8 mouse cellular contexts compared by ENCODE assay signal in the genomic region with DNA sequence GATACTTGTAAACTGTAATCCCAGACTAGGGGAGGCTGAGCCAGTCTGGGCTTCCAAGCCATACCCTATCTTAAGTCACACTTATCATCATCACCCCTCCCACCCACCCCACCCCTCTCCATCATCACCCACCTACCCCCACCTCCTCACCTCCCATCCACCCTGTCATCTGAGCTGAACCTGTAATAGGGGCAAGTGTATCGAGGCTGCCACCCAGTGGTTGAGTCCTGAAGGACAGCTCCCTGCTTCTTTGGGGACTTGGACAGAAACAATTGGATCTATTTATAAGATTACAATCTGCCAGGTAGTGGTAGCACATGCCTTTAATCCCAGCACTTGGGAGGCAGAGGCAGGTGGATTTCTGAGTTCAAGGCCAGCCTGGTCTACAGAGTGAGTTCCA. TPM values are rescaled to one million over a fixed set of nuclear protein-coding genes. Genes with fewer than 3 reads are reported as not detected.
DNase-seq lines count a peak whose midpoint lies in the region; ATAC-seq and TF ChIP-seq lines count a peak whose summit lies in the region.
"Had no signal": no experiment of that assay in that cellular context is flagged by ENCODE, and none has a peak within 500 bp of the region (broad histone marks: within the 10 kb centered on the region; RNA-seq: fewer than 3 reads in every experiment).

No protein-coding gene starts in this region.

- no peak overlapping the region for H3K9ac ChIP-seq in hindbrain, embryonic 11.5 days (ENCODE audit: low read depth, low read length)
- H3K9ac ChIP-seq in hindbrain, embryonic 13.5 days: no peak overlapping the region
- no peak overlapping the region for H3K9ac ChIP-seq in embryonic facial prominence, embryonic 11.5 days (replicated peaks; ENCODE audit: low read length)
- H3K9ac ChIP-seq: liver, embryonic 15.5 days had no signal

- no peak for ATAC-seq in hindbrain, embryonic 11.5 days (ENCODE audit: low FRiP score)
- no peak for ATAC-seq in hindbrain, embryonic 13.5 days (ENCODE audit: low FRiP score)
- ATAC-seq in embryonic facial prominence, embryonic 11.5 days (replicated peaks; ENCODE audit: insufficient number of reproducible peaks, low FRiP score, low TSS enrichment, low read depth): no peak

- TF ChIP-seq CTCF in E14TG2a.4 (conservative IDR thresholded peaks at IDR 0.05; ENCODE audit: low read length): peak; percentile 49
- peak; percentile 76 for TF ChIP-seq CTCF in lung, adult 2 months (IDR thresholded peaks at IDR 0.05; ENCODE audit: insufficient read depth, low read length)

- no peak overlapping the region for H3K4me3 ChIP-seq in hindbrain, embryonic 11.5 days (ENCODE audit: low read depth, low read length)
- no peak overlapping the region for H3K4me3 ChIP-seq in hindbrain, embryonic 13.5 days
- H3K4me3 ChIP-seq in E14TG2a.4 (replicated peaks; ENCODE audit: low read length): no peak overlapping the region
- no peak overlapping the region for H3K4me3 ChIP-seq in embryonic facial prominence, embryonic 11.5 days (ENCODE audit: low read depth, low read length)
- H3K4me3 ChIP-seq in lung, adult 2 months (replicated peaks; ENCODE audit: extremely low read depth, low read depth, low read length): no peak overlapping the region
- H3K4me3 ChIP-seq: liver, embryonic 15.5 days had no signal

- no peak overlapping the region for H3K27ac ChIP-seq in hindbrain, embryonic 11.5 days (ENCODE audit: low read depth, low read length)
- no peak overlapping the region for H3K27ac ChIP-seq in hindbrain, embryonic 13.5 days
- no peak overlapping the region for H3K27ac ChIP-seq in embryonic facial prominence, embryonic 11.5 days (replicated peaks; ENCODE audit: low read depth, low read length)
- H3K27ac ChIP-seq: liver, embryonic 15.5 days had no signal

- 18% methylated on average over 1 of the region's 1 CpGs for WGBS in hindbrain, embryonic 11.5 days
- 18% methylated on average over 1 of the region's 1 CpGs for WGBS in hindbrain, embryonic 13.5 days
- WGBS in embryonic facial prominence, embryonic 11.5 days: 33% methylated on average over 1 of the region's 1 CpGs
- WGBS in lung, adult 2 months: 22% methylated on average over 1 of the region's 1 CpGs

- no peaks in the 10 kb centered on the region for H3K27me3 ChIP-seq in hindbrain, embryonic 11.5 days (ENCODE audit: control insufficient read depth, insufficient read depth, low read length)
- H3K27me3 ChIP-seq in hindbrain, embryonic 13.5 days: no peaks in the 10 kb centered on the region; the same call in 1 of the 2 replicates
- no peaks in the 10 kb centered on the region for H3K27me3 ChIP-seq in E14TG2a.4 (ENCODE audit: insufficient read depth, low read length)
- H3K27me3 ChIP-seq in embryonic facial prominence, embryonic 11.5 days (ENCODE audit: control insufficient read depth, insufficient read depth, low read length): no peaks in the 10 kb centered on the region

- no peaks in the 10 kb centered on the region for H3K9me3 ChIP-seq in hindbrain, embryonic 11.5 days (ENCODE audit: control insufficient read depth, low read length)
- H3K9me3 ChIP-seq in hindbrain, embryonic 13.5 days: peaks cover 3% of the 10 kb centered on the region; the same call in 1 of the 2 replicates
- no peaks in the 10 kb centered on the region for H3K9me3 ChIP-seq in E14TG2a.4 (ENCODE audit: low read length)
- H3K9me3 ChIP-seq in embryonic facial prominence, embryonic 11.5 days (replicated peaks; ENCODE audit: control insufficient read depth, low read length): no peaks in the 10 kb centered on the region
- H3K9me3 ChIP-seq: liver, embryonic 15.5 days had no signal

- peak; percentile 37 for DNase-seq in hindbrain, embryonic 11.5 days (ENCODE audit: low spot score)
- peak; percentile 45 for DNase-seq in A20 (ENCODE audit: low read depth, low spot score)
- DNase-seq in embryonic facial prominence, embryonic 11.5 days (ENCODE audit: low spot score): peak; percentile 42
- DNase-seq in lung, adult 2 months: peak; percentile 56
- DNase-seq in Muller cell, postnatal 12 days (ENCODE audit: inconsistent ontology term): no peak

- H3K36me3 ChIP-seq in hindbrain, embryonic 11.5 days (ENCODE audit: control insufficient read depth, insufficient read depth, low read length): no peaks in the 10 kb centered on the region
- no peaks in the 10 kb centered on the region for H3K36me3 ChIP-seq in hindbrain, embryonic 13.5 days
- no peaks in the 10 kb centered on the region for H3K36me3 ChIP-seq in E14TG2a.4 (ENCODE audit: insufficient read depth, low read length)
- no peaks in the 10 kb centered on the region for H3K36me3 ChIP-seq in embryonic facial prominence, embryonic 11.5 days (replicated peaks; ENCODE audit: control insufficient read depth, insufficient read depth, low read depth, low read length)
- H3K36me3 ChIP-seq: liver, embryonic 15.5 days had no signal

- H3K4me1 ChIP-seq in hindbrain, embryonic 11.5 days (replicated peaks; ENCODE audit: control insufficient read depth, insufficient read depth, low read length): no peaks in the 10 kb centered on the region
- H3K4me1 ChIP-seq in hindbrain, embryonic 13.5 days (replicated peaks): no peaks in the 10 kb centered on the region
- H3K4me1 ChIP-seq in E14TG2a.4 (replicated peaks; ENCODE audit: low read depth, low read length): peaks cover 19% of the 10 kb centered on the region
- H3K4me1 ChIP-seq in embryonic facial prominence, embryonic 11.5 days (ENCODE audit: control insufficient read depth, insufficient read depth, low read length): no peaks in the 10 kb centered on the region
- no peaks in the 10 kb centered on the region for H3K4me1 ChIP-seq in lung, adult 2 months (ENCODE audit: control insufficient read depth, insufficient read depth, low read length)
- H3K4me1 ChIP-seq: liver, embryonic 15.5 days had no signal

- no peak for TF ChIP-seq POLR2A in lung, adult 2 months (IDR thresholded peaks at IDR 0.05; ENCODE audit: borderline replicate concordance, extremely low read depth, low read depth, low read length)

- H3K4me2 ChIP-seq in hindbrain, embryonic 11.5 days (replicated peaks; ENCODE audit: low read depth, low read length): no peak overlapping the region
- H3K4me2 ChIP-seq in hindbrain, embryonic 13.5 days: no peak overlapping the region
- H3K4me2 ChIP-seq in embryonic facial prominence, embryonic 11.5 days (ENCODE audit: low read depth, low read length): no peak overlapping the region
- H3K4me2 ChIP-seq: liver, embryonic 15.5 days had no signal

RNA-seq across cellular contexts. Expression of a gene that starts 22.7 kb away (rescaled TPM):
- 4.1 and 4.6 TPM in 2 replicates for polyA plus RNA-seq in hindbrain, embryonic 11.5 days (2014; fragmentation: Nextera tagmentation; extraction: Ambion mirVana)
- polyA plus RNA-seq in hindbrain, embryonic 13.5 days (2015; fragmentation: Nextera tagmentation; extraction: Ambion mirVana): 13.7 and 14.8 TPM in 2 replicates
- 3.1 TPM in 2 replicates for polyA plus RNA-seq in embryonic facial prominence, embryonic 11.5 days (2014; fragmentation: Nextera tagmentation; extraction: Ambion mirVana)
- 20.0 and 24.9 TPM in 2 replicates for polyA plus RNA-seq in lung, adult 2 months (2012; rRNA removed)

RNA-seq across cellular contexts. Expression of a gene that starts 26.5 kb away (rescaled TPM):
- not detected in 2 replicates for polyA plus RNA-seq in hindbrain, embryonic 11.5 days (2014; fragmentation: Nextera tagmentation; extraction: Ambion mirVana)
- not detected in 2 replicates for polyA plus RNA-seq in hindbrain, embryonic 13.5 days (2015; fragmentation: Nextera tagmentation; extraction: Ambion mirVana)
- not detected in 2 replicates for polyA plus RNA-seq in embryonic facial prominence, embryonic 11.5 days (2014; fragmentation: Nextera tagmentation; extraction: Ambion mirVana)
- 0.16 TPM in 1 of 2 replicates, not detected in the other for polyA plus RNA-seq in lung, adult 2 months (2012; rRNA removed)
- polyA plus RNA-seq: liver, embryonic 15.5 days had no signal

RNA-seq across cellular contexts. Expression of a gene that starts 34.6 kb away (rescaled TPM):
- 52.4 and 53.1 TPM in 2 replicates for polyA plus RNA-seq in hindbrain, embryonic 11.5 days (2014; fragmentation: Nextera tagmentation; extraction: Ambion mirVana)
- polyA plus RNA-seq in hindbrain, embryonic 13.5 days (2015; fragmentation: Nextera tagmentation; extraction: Ambion mirVana): 58.4 and 59.0 TPM in 2 replicates
- 56.3 and 56.4 TPM in 2 replicates for polyA plus RNA-seq in embryonic facial prominence, embryonic 11.5 days (2014; fragmentation: Nextera tagmentation; extraction: Ambion mirVana)
- polyA plus RNA-seq in lung, adult 2 months (2012; rRNA removed): 15.0 and 21.1 TPM in 2 replicates

RNA-seq across cellular contexts. Expression of a gene that starts 54.1 kb away (rescaled TPM):
- 644 and 685 TPM in 2 replicates for polyA plus RNA-seq in hindbrain, embryonic 11.5 days (2014; fragmentation: Nextera tagmentation; extraction: Ambion mirVana)
- 601 and 603 TPM in 2 replicates for polyA plus RNA-seq in hindbrain, embryonic 13.5 days (2015; fragmentation: Nextera tagmentation; extraction: Ambion mirVana)
- polyA plus RNA-seq in embryonic facial prominence, embryonic 11.5 days (2014; fragmentation: Nextera tagmentation; extraction: Ambion mirVana): 713 and 720 TPM in 2 replicates
- polyA plus RNA-seq in lung, adult 2 months (2012; rRNA removed): 71.5 and 103 TPM in 2 replicates

RNA-seq across cellular contexts. Expression of a gene that starts 54.6 kb away (rescaled TPM):
- 25.5 and 28.1 TPM in 2 replicates for polyA plus RNA-seq in hindbrain, embryonic 11.5 days (2014; fragmentation: Nextera tagmentation; extraction: Ambion mirVana)
- 20.2 and 22.7 TPM in 2 replicates for polyA plus RNA-seq in hindbrain, embryonic 13.5 days (2015; fragmentation: Nextera tagmentation; extraction: Ambion mirVana)
- polyA plus RNA-seq in embryonic facial prominence, embryonic 11.5 days (2014; fragmentation: Nextera tagmentation; extraction: Ambion mirVana): 23.5 and 23.7 TPM in 2 replicates
- polyA plus RNA-seq in lung, adult 2 months (2012; rRNA removed): 27.0 and 28.9 TPM in 2 replicates
